Comparison of ENCODE assay signal across 12 mouse cellular contexts in genomic region chr6:24325215-24325614, GRCm38 (mm10).
DNase-seq lines count a peak whose midpoint lies in the region; ATAC-seq and TF ChIP-seq lines count a peak whose summit lies in the region.
"Had no signal": no experiment of that assay in that cellular context is flagged by ENCODE, and none has a peak within 500 bp of the region (broad histone marks: within the 10 kb centered on the region; RNA-seq: fewer than 3 reads in every experiment).

No protein-coding gene starts in this region.

- no peak overlapping the region for H3K9ac ChIP-seq in hindbrain, embryonic 16.5 days (ENCODE audit: low read depth, low read length)
- no peak overlapping the region for H3K9ac ChIP-seq in hindbrain, embryonic 12.5 days
- no peak overlapping the region for H3K9ac ChIP-seq in midbrain, postnatal 0 days (replicated peaks; ENCODE audit: low read length, poor library complexity, severe bottlenecking)
- no peak overlapping the region for H3K9ac ChIP-seq in midbrain, embryonic 16.5 days (ENCODE audit: low read depth, low read length)
- no peak overlapping the region for H3K9ac ChIP-seq in limb, embryonic 13.5 days
- H3K9ac ChIP-seq: embryonic facial prominence, embryonic 15.5 days; lung, embryonic 15.5 days had no signal

- no peak overlapping the region for H3K4me2 ChIP-seq in hindbrain, embryonic 16.5 days (ENCODE audit: low read length)
- no peak overlapping the region for H3K4me2 ChIP-seq in hindbrain, embryonic 12.5 days (replicated peaks)
- no peak overlapping the region for H3K4me2 ChIP-seq in midbrain, postnatal 0 days (ENCODE audit: low read depth, low read length, poor library complexity, severe bottlenecking)
- no peak overlapping the region for H3K4me2 ChIP-seq in midbrain, embryonic 16.5 days (ENCODE audit: low read length)
- H3K4me2 ChIP-seq in limb, embryonic 13.5 days (replicated peaks) = no peak overlapping the region
- H3K4me2 ChIP-seq: embryonic facial prominence, embryonic 15.5 days; lung, embryonic 15.5 days had no signal

- H3K9me3 ChIP-seq in hindbrain, embryonic 16.5 days (ENCODE audit: control insufficient read depth, low read length) = no peaks in the 10 kb centered on the region
- H3K9me3 ChIP-seq in hindbrain, embryonic 12.5 days (replicated peaks) = no peaks in the 10 kb centered on the region
- H3K9me3 ChIP-seq in midbrain, postnatal 0 days (ENCODE audit: low read length) = no peaks in the 10 kb centered on the region
- H3K9me3 ChIP-seq in midbrain, embryonic 16.5 days (replicated peaks; ENCODE audit: control insufficient read depth, low read length, poor library complexity, severe bottlenecking) = no peaks in the 10 kb centered on the region
- no peaks in the 10 kb centered on the region for H3K9me3 ChIP-seq in limb, embryonic 13.5 days
- H3K9me3 ChIP-seq: embryonic facial prominence, embryonic 15.5 days; lung, embryonic 15.5 days had no signal

- no peak overlapping the region for H3K4me3 ChIP-seq in hindbrain, embryonic 16.5 days (ENCODE audit: low read length)
- no peak overlapping the region for H3K4me3 ChIP-seq in hindbrain, embryonic 12.5 days
- no peak overlapping the region for H3K4me3 ChIP-seq in midbrain, postnatal 0 days (ENCODE audit: low read depth, low read length)
- H3K4me3 ChIP-seq in midbrain, embryonic 16.5 days (ENCODE audit: low read depth, low read length) = no peak overlapping the region
- no peak overlapping the region for H3K4me3 ChIP-seq in limb, embryonic 13.5 days
- H3K4me3 ChIP-seq: embryonic facial prominence, embryonic 15.5 days; lung, embryonic 15.5 days had no signal

- DNase-seq in midbrain, postnatal 0 days (ENCODE audit: low spot score) = peak; percentile 80
- DNase-seq in cerebellum, postnatal 14 days = peak; percentile 62 to 75
- no peak for DNase-seq in urinary bladder, postnatal 10 days (ENCODE audit: low spot score)
- DNase-seq: gastrocnemius, postnatal 10 days; heart, postnatal 10 days had no signal

- no peaks in the 10 kb centered on the region for H3K27me3 ChIP-seq in hindbrain, embryonic 16.5 days (replicated peaks; ENCODE audit: control insufficient read depth, insufficient read depth, low read length)
- no peaks in the 10 kb centered on the region for H3K27me3 ChIP-seq in hindbrain, embryonic 12.5 days
- no peaks in the 10 kb centered on the region for H3K27me3 ChIP-seq in midbrain, postnatal 0 days (ENCODE audit: insufficient read depth, low read length)
- no peaks in the 10 kb centered on the region for H3K27me3 ChIP-seq in midbrain, embryonic 16.5 days (ENCODE audit: control insufficient read depth, insufficient read depth, low read depth, low read length)
- H3K27me3 ChIP-seq in limb, embryonic 13.5 days = no peaks in the 10 kb centered on the region
- H3K27me3 ChIP-seq: embryonic facial prominence, embryonic 15.5 days; lung, embryonic 15.5 days had no signal

- no peaks in the 10 kb centered on the region for H3K36me3 ChIP-seq in hindbrain, embryonic 16.5 days (ENCODE audit: control insufficient read depth, insufficient read depth, low read length)
- no peaks in the 10 kb centered on the region for H3K36me3 ChIP-seq in hindbrain, embryonic 12.5 days
- no peaks in the 10 kb centered on the region for H3K36me3 ChIP-seq in midbrain, postnatal 0 days (ENCODE audit: insufficient read depth, low read length)
- H3K36me3 ChIP-seq in midbrain, embryonic 16.5 days (ENCODE audit: control insufficient read depth, insufficient read depth, low read length) = no peaks in the 10 kb centered on the region
- H3K36me3 ChIP-seq in limb, embryonic 13.5 days = no peaks in the 10 kb centered on the region
- H3K36me3 ChIP-seq: embryonic facial prominence, embryonic 15.5 days; lung, embryonic 15.5 days had no signal

- ATAC-seq in hindbrain, embryonic 16.5 days = peak; percentile 76
- no peak for ATAC-seq in hindbrain, embryonic 12.5 days (ENCODE audit: low FRiP score)
- no peak for ATAC-seq in midbrain, postnatal 0 days (ENCODE audit: low FRiP score)
- no peak for ATAC-seq in midbrain, embryonic 16.5 days
- ATAC-seq in limb, embryonic 13.5 days (ENCODE audit: low FRiP score, low read depth) = peak; percentile 85
- ATAC-seq in CD4-positive, CD25-positive, alpha-beta regulatory T cell, adult 4 months = no peak

- no peak for TF ChIP-seq CTCF in midbrain, postnatal 0 days (IDR thresholded peaks at IDR 0.05)

- H3K27ac ChIP-seq in hindbrain, embryonic 16.5 days (ENCODE audit: low read depth, low read length) = no peak overlapping the region
- H3K27ac ChIP-seq in hindbrain, embryonic 12.5 days = no peak overlapping the region
- H3K27ac ChIP-seq in midbrain, postnatal 0 days (ENCODE audit: low read depth, low read length) = no peak overlapping the region
- no peak overlapping the region for H3K27ac ChIP-seq in midbrain, embryonic 16.5 days (ENCODE audit: low read length)
- no peak overlapping the region for H3K27ac ChIP-seq in limb, embryonic 13.5 days
- H3K27ac ChIP-seq: embryonic facial prominence, embryonic 15.5 days; lung, embryonic 15.5 days had no signal

- H3K4me1 ChIP-seq in hindbrain, embryonic 16.5 days (ENCODE audit: control insufficient read depth, insufficient read depth, low read depth, low read length) = no peaks in the 10 kb centered on the region
- no peaks in the 10 kb centered on the region for H3K4me1 ChIP-seq in hindbrain, embryonic 12.5 days
- H3K4me1 ChIP-seq in midbrain, postnatal 0 days (ENCODE audit: insufficient read depth, low read length) = no peaks in the 10 kb centered on the region
- H3K4me1 ChIP-seq in midbrain, embryonic 16.5 days (ENCODE audit: control insufficient read depth, insufficient read depth, low read length) = no peaks in the 10 kb centered on the region
- peaks cover 3% of the 10 kb centered on the region; the same call in 1 of the 2 replicates for H3K4me1 ChIP-seq in limb, embryonic 13.5 days
- H3K4me1 ChIP-seq: embryonic facial prominence, embryonic 15.5 days; lung, embryonic 15.5 days had no signal

Comparison
In these comparisons a context has a peak if more than half of its experiments do, and no peak if none do; other contexts are left out.
1. ATAC-seq: peak in hindbrain, embryonic 16.5 days (single experiment) and limb, embryonic 13.5 days (single experiment); none in hindbrain, embryonic 12.5 days (single experiment), midbrain, postnatal 0 days (single experiment), midbrain, embryonic 16.5 days (single experiment) and CD4-positive, CD25-positive, alpha-beta regulatory T cell, adult 4 months (single experiment).